Mouse (Mus musculus) MEL (cell line): ENCODE data around the gene Gfy.

ENCODE experiments used
- RCOR1 ChIP-seq: IDR thresholded peaks from 2 replicates; pipeline ENCODE4 v1.6.1; 2012; ENCODE audit warnings: low read depth, mild to moderate bottlenecking, inconsistent platforms, low read length, improper control_type of control experiment
- TAL1 ChIP-seq: IDR thresholded peaks from 2 replicates; pipeline ENCODE4 v1.6.1; 2012; ENCODE audit warnings: mild to moderate bottlenecking, inconsistent platforms, low read length, moderate library complexity, mixed read lengths

- TF ChIP-seq RCOR1 (no peak), TAL1 (no peak)
Measured at GRCm38 (mm10) chr7:45179469-45179868, at the start of gene Gfy.
